Mouse (Mus musculus) adrenal gland, adult 2 months (tissue): ENCODE results near the gene Ager. TPM values are rescaled to one million over a fixed set of nuclear protein-coding genes. Genes with fewer than 3 reads are reported as not detected.
A peak's percentile ranks its signal among the peaks of the same experiment; 100 is the strongest.

Source experiments
- DNase-seq: peaks from one replicate; pipeline ENCODE4 v3.0.0; 2021
- polyA plus RNA-seq: library from polyadenylated mRNA; depleted of rRNA; stranded (reverse); fragments of >200 nt; gene quantifications from 2 replicates; pipeline ENCODE4 v1.2.3, GENCODE M21; 2012
- total RNA-seq, 2 experiments: library from RNA; stranded (reverse); gene quantifications; 2 replicates each; pipeline ENCODE4 v1.2.3; 2021

The Ager gene
- total and polyA plus RNA-seq, 3 experiments = 0.84 to 1.3 (median 0.86) TPM

DNA sequence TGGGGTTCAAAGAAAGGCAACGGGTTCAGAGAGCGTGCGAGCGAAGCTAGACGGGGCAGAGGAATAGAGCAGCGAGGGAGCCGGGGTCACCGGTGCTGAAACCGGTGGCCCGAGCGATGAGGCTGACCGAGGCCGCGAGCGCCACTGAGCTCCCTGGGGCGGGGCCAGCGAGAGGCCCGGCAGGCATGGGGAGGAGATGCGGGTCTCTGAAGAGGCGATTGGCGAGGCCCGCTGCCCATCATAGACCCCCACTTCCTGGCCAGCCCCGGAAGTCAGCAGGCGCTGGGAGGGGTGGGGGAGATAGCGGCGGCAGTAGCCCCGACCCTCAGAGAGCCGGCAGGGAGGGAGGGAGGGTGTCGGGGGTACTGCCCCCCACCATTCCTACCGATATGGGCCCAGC, 7.9 kb downstream of the Ager start:
- peak; percentile 98 for DNase-seq

- peak; percentile 48 for DNase-seq
These were observed 8.8 kb downstream of the Ager start for GRCm38 (mm10) chr17:34606186-34607039.

DNA sequence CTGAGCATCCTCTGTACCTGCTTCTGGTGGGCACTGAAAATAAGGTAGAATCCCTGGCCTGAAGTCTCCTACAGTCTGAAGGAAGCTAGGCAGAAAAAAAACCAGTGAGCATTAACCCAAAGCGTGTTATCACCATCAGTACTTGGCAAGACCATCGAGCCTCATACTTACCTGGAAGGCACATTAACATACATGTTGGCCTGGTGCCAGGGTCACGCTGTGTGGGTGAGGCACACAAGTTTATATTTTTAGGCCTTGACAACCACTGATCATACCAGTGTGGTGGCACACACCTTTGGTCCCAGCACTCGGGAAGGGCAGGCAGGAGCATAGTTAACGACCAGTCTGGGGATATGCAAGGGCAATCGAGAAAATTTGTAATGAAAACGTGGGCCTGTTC, 10.3 kb downstream of the Ager start:
- no peak for DNase-seq

GRCm38 (mm10) chr17:34611050-34611449, 13.4 kb downstream of the Ager start:
- no peak for DNase-seq

GRCm38 (mm10) chr17:34613054-34613645, 15.5 kb downstream of the Ager start:
- no peak for DNase-seq

- no peak for DNase-seq
These were observed 16.2 kb downstream of the Ager start for GRCm38 (mm10) chr17:34613830-34614229.

- DNase-seq = no peak
These were observed 18.2 kb downstream of the Ager start, which contains the start of gene Egfl8 for GRCm38 (mm10) chr17:34615871-34616270. Gene Egfl8 (minus strand): TSS chr17:34615971.

- DNase-seq = peak; percentile 81
These were observed 21.3 kb downstream of the Ager start for GRCm38 (mm10) chr17:34618999-34619398.

DNA sequence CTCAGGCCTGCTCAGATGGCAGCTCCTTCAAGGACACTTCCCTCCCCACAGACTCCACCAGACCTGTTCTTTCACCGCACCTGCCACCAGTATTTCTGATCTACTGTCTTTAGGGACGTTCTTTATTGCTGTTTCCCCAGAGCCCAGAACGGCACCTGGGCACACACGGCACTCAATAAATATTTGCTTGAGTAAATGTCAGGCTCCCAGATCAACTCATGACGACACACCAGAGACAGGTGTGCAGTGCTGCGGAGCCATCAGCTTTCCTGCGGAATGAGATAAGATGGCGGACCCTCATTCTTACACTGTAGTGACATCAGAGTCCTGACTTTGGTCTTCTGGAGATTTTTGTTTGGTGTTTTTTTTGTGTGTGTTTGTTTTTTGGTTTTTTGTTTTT, 23.3 kb downstream of the Ager start:
- DNase-seq = no peak

DNA sequence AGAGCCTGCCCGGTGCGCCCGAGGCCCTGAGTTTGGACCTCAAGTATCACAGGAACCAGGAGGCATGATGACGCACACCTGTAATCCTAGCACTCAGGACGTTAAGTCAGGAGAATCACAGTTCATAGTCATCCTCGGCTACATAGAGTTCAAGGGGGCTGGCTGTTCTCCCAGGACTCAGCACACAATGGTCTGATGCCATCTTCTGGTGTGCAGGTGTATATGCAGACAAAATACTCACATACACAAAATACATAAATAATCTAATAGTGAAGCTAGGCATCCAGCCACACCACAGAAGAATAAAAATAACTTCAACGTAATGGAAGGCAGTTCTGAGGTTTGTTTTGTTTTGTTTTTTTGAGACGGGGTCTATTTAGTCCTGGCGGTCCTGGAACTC, 25.5 kb downstream of the Ager start:
- no peak for DNase-seq

GRCm38 (mm10) chr17:34624981-34625380, 27.3 kb downstream of the Ager start:
- DNase-seq = no peak

DNA sequence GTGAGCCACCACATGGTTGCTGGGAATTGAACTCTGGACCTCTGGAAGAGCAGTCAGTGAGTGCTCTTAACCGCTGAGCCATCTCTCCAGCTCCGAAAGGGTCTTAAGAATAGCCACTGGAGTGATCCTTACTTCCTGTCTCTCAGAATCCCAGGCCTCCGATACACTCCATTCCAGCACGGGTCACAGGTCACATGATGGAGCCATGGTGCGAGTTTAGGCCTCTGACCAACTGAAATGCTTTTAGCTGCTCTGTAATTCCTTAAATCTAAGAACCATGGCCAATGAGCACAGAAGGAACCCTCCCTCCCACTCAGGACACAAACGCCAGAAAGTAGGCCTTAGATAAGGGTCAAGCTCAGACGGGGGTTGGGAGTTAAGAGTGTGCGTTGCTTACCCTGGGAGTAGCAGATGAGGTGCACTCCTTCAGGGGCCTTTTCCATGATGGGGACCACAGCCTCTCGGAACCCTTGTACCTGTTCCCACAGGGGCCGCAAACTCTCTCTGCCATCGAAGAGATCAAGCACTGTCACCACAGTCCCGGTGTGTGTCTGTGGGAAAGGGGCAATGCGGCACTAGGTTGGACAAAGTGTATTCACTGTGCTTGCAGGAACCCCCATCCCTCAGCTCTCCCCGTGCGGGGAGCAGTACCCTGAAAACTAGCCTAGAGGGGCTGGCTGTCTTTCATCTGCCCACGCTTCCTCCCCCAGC, 28.6 kb downstream of the Ager start:
- no peak for DNase-seq

DNA sequence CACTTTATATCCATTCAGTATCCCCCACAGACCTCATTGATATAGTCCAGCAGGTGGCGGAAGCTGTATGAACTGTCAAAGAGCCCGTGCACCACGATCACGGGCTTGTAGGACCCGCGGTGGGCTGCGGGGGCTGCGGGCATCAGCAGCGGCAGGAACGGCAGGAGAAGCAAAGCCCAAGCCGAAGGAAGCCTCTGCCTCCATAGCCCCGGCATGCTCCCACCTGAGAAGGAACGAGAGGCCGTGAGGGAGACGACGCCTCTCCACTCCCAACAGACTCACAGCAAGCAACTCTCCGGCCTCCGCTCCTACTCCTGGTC, 29.1 kb downstream of the Ager start:
- DNase-seq = no peak

DNA sequence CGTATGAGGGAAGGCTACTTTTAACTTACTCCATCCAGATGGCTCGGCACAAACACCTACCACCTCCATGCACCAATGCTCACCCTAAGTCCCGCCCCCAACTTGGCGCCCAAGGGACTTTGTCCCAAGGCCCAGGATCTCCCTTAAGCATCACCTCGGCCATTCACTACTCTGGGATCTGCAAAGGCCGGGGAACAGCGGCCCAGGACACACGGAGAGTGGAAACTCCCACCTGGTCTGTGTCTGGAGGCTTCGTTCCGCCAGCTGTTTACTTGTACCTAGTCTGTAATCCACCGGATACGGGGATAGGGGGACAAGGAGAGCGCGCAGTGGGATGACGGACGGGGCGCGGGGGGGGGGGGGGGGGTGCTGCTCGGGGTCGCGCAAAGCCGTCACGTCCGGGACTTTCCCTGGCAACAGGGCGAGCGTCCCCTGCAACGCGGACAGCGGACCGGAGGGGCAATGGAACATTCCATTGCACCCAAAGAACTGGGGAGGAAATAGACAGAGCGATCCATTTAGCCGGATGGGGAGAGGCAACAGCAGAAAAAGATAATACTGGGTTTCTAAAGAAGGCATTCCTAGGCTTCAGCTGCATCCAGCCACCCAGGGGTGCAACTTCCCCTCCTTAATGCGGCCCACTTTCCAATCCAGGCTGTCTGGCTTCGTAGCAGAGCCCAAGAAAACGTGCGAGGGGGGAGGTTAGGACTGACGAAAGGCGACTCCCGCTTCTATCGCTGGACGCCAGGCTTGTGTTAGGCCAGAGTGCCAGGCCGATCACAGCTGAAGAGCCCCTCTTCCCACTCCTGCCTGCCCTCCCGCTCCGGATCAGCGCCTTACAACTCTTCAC, 29.7 kb downstream of the Ager start:
- peak; percentile 92 for DNase-seq

- DNase-seq = peak; percentile 86
These were observed 30.4 kb downstream of the Ager start, which contains the start of gene Ppt2 for GRCm38 (mm10) chr17:34627943-34628643. Gene Ppt2 (minus strand): TSS chr17:34628510.

DNA sequence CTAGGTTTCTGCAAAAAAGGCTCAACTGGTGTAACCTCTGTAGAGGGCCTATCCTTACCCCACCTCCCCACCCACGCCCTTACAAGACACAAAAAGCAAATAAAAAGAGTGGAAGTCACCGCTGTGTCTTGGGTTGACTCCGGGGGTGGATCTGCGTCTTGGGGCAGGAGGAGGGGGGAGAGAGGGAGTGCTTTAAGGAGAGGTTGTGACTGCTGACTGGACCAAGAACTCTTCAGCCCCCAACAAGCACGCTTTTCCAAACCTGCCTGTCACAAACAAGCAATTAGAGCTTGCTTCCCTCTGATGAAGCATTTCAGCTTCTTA, 30.9 kb downstream of the Ager start:
- DNase-seq = no peak

GRCm38 (mm10) chr17:34629221-34629751, 31.6 kb downstream of the Ager start, which contains the start of gene Prrt1:
Gene Prrt1 (plus strand): TSS chr17:34629533.
- no peak for DNase-seq

- DNase-seq = no peak
These were observed 32.3 kb downstream of the Ager start for GRCm38 (mm10) chr17:34629796-34630603.

GRCm38 (mm10) chr17:34630761-34631301, 33.2 kb downstream of the Ager start:
- no peak for DNase-seq

- no peak for DNase-seq
These were observed 34.0 kb downstream of the Ager start for GRCm38 (mm10) chr17:34631647-34632046.
